Mouse (Mus musculus): ENCODE results near the gene Lcn8. TPM values are rescaled to one million over a fixed set of nuclear protein-coding genes. Genes with fewer than 3 reads are reported as not detected.

Lcn8 gene
- not detected in 2 replicates for polyA plus RNA-seq (2014; fragmentation: Nextera tagmentation; extraction: Ambion mirVana)

DNA sequence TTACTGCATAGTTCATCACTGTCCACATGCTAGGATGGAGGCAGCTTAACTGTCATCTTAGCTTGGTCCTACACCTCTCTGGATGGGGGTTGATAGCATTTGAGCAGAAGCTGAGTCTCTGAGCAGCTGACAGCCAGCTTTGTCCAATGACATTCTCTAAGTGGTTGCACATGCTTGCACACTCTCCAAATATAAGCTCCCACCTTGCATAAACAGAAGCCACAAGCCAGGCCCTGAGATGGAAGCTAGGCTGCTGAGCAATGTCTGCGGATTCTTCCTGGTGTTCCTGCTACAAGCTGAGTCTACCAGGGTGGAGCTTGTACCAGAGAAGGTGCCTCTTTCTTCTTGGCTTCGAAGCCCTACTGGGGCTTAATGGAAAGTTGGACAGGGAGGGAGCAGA is at the start of gene Lcn8:
TSS of gene Lcn8 (plus strand) at position 219 of the 400 bp plus-strand sequence.
- WGBS = 76% methylated on average over 2 of the region's 2 CpGs
- Histone ChIP-seq H3K27me3 (replicated peaks; ENCODE audit: control insufficient read depth, insufficient read depth, low read length) (no peaks in the 10 kb centered on the region), H3K27ac (ENCODE audit: low read depth, low read length) (no peak within 1 kb of the TSS), H3K4me3 (ENCODE audit: low read depth, low read length) (no peak within 1 kb of the TSS), H3K4me2 (ENCODE audit: low read length) (no peak within 1 kb of the TSS), H3K4me1 (ENCODE audit: control insufficient read depth, insufficient read depth, low read length) (no peaks in the 10 kb centered on the region), H3K9ac (ENCODE audit: low read length) (no peak within 1 kb of the TSS), H3K36me3 (ENCODE audit: control insufficient read depth, insufficient read depth, low read length) (no peaks in the 10 kb centered on the region), H3K9me3 (replicated peaks; ENCODE audit: control insufficient read depth, low read length) (no peaks in the 10 kb centered on the region)
- ATAC-seq (no peak), DNase-seq (ENCODE audit: low spot score) (no peak)

DNA sequence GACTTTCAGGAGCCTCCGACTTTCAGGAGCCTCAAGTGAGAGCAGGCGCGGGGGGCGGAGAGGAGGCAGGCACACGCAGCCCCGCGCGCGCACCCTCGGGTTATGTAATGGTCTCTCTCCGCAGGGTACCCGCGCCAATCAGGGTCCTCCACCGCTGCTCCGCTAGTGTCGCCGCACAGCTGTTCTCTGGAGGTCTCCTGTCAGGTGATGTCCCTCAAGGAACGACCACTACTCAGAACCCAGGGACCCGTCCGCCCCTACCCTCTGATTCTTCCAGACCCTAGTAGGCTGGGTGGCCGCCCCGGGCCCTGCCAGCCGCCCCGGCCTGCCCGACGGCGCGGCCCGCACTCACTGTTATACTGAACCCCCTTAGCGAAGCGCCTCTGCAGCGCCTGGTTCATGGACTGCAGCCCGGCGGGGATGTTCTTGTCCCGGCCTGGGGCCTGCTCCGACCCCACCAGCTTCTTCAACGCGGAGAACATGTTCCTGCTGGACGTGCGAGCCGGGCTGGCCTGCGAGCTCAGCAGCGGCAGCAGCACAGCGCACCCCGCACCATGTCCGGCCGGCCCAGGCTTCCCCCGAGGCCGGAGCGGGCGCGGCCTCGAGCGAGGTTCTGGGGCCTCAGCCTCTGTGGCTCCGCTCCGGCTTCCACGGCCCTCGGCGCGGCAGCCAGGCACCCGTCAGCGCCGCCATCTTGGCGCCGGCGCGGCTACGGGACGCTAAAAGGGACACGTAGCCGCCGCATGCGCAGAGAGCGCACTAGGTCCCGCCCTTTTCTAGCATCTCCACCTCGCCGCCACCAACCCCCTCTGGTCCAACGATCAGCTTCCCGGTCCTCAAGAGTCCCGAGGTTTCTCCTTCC is 44.9 kb upstream of the Lcn8 start, which contains the start of gene Rabl6:
TSS of gene Rabl6 (minus strand) at position 761 of the 862 bp plus-strand sequence.
- H3K9ac ChIP-seq (ENCODE audit: low read length) = peak within 1 kb of the TSS; percentile 96
- ATAC-seq (peak; percentile 95), DNase-seq (ENCODE audit: low spot score) (peak; percentile 95)
- no peaks in the 10 kb centered on the region for H3K9me3 ChIP-seq (replicated peaks; ENCODE audit: control insufficient read depth, low read length)
- under 1% methylated on average over 70 of the region's 80 CpGs for WGBS
- H3K36me3 ChIP-seq (ENCODE audit: control insufficient read depth, insufficient read depth, low read length) = peaks cover 4% of the 10 kb centered on the region; the same call in 1 of the 2 replicates
- peak within 1 kb of the TSS; percentile 86 for H3K27ac ChIP-seq (ENCODE audit: low read depth, low read length)
- no peaks in the 10 kb centered on the region for H3K27me3 ChIP-seq (replicated peaks; ENCODE audit: control insufficient read depth, insufficient read depth, low read length)
- peak within 1 kb of the TSS; percentile 100 for H3K4me3 ChIP-seq (ENCODE audit: low read depth, low read length)
- peaks cover 14% of the 10 kb centered on the region for H3K4me1 ChIP-seq (ENCODE audit: control insufficient read depth, insufficient read depth, low read length)
- H3K4me2 ChIP-seq (ENCODE audit: low read length) = peak within 1 kb of the TSS; percentile 60

DNA sequence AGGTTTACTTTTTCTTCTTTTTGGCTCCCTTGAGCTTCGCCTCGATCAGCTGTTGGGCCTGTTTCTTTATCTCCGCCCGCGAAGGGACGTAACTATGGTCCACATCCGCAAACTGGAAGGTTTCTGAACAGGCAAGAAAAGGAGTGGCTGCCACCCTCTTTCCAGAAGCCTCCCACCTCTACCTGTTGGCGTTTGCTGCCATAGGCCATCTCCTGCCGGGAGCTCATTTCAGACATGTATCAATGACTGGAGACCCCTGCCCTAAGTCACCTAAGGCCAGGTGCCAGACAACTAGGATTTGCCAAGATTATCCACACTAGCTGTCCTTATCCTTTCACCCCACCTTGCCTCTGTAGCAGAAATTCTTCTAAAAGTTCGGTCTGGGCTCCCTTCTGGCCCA is 44.2 kb upstream of the Lcn8 start:
- no peaks in the 10 kb centered on the region for H3K9me3 ChIP-seq (replicated peaks; ENCODE audit: control insufficient read depth, low read length)
- H3K4me2 ChIP-seq (ENCODE audit: low read length) = peak overlapping the region; percentile 60
- DNase-seq (ENCODE audit: low spot score) (no peak), ATAC-seq (no peak; the same call in 1 of the 2 replicates)
- no peaks in the 10 kb centered on the region for H3K27me3 ChIP-seq (replicated peaks; ENCODE audit: control insufficient read depth, insufficient read depth, low read length)
- WGBS = 79% methylated on average over 10 of the region's 10 CpGs
- peak overlapping the region; percentile 50; the same call in 1 of the 2 replicates for H3K27ac ChIP-seq (ENCODE audit: low read depth, low read length)
- H3K4me1 ChIP-seq (ENCODE audit: control insufficient read depth, insufficient read depth, low read length) = peaks cover 14% of the 10 kb centered on the region
- no peaks in the 10 kb centered on the region for H3K36me3 ChIP-seq (ENCODE audit: control insufficient read depth, insufficient read depth, low read length)
- H3K9ac ChIP-seq (ENCODE audit: low read length) = peak overlapping the region; percentile 96
- peak overlapping the region; percentile 100 for H3K4me3 ChIP-seq (ENCODE audit: low read depth, low read length)

DNA sequence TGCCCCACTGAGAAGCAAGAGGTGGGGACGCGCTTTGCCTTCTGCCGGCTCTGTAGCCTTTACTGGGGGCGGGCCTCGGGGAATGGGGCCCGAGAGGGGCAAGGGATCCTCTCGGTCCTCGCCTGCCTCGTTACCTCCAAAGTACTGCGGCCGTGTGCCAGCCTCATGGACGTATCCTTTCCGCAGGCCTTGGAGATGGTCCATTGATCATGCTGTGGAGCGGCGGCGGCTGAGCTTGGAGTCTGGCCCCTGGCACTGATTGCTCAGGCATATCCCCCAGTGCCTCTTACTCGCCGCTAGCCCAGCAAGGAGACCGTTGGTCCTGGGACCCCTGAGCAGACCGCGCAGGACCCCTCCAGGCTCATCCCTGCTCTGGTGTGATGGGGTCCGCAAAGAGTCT is 36.5 kb upstream of the Lcn8 start:
- H3K4me1 ChIP-seq (ENCODE audit: control insufficient read depth, insufficient read depth, low read length) = peaks cover 4% of the 10 kb centered on the region; the same call in 1 of the 2 replicates
- no peak overlapping the region for H3K9ac ChIP-seq (ENCODE audit: low read length)
- H3K9me3 ChIP-seq (replicated peaks; ENCODE audit: control insufficient read depth, low read length) = no peaks in the 10 kb centered on the region
- DNase-seq (ENCODE audit: low spot score) (no peak), ATAC-seq (no peak)
- peaks cover 29% of the 10 kb centered on the region for H3K27me3 ChIP-seq (replicated peaks; ENCODE audit: control insufficient read depth, insufficient read depth, low read length)
- no peak overlapping the region for H3K4me3 ChIP-seq (ENCODE audit: low read depth, low read length)
- H3K27ac ChIP-seq (ENCODE audit: low read depth, low read length) = no peak overlapping the region
- H3K4me2 ChIP-seq (ENCODE audit: low read length) = no peak overlapping the region
- 19% methylated on average over 20 of the region's 22 CpGs for WGBS
- H3K36me3 ChIP-seq (ENCODE audit: control insufficient read depth, insufficient read depth, low read length) = no peaks in the 10 kb centered on the region

DNA sequence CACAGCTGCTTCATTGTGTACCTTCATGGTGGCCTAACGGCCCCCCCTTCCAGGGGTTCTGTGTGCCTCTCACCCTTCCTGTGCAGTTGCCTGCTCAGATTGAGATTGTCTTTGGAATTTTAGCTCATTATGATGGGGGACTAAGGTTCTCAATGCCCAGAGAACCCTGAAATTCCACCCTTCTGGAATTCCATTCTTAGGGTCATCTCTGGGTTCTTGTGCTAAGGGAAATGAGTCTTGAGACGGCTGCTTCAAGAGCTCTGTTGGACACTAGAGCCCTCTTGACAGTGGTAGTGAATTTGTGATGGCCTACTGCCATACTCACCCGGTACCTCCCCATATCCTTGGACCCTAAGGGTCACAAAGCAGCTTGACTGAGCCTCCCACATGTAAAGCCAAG is 35.3 kb upstream of the Lcn8 start, which contains the start of gene Ccdc183:
TSS of gene Ccdc183 (minus strand) at position 101 of the 400 bp plus-strand sequence.
- 79% methylated on average over 3 of the region's 3 CpGs for WGBS

DNA sequence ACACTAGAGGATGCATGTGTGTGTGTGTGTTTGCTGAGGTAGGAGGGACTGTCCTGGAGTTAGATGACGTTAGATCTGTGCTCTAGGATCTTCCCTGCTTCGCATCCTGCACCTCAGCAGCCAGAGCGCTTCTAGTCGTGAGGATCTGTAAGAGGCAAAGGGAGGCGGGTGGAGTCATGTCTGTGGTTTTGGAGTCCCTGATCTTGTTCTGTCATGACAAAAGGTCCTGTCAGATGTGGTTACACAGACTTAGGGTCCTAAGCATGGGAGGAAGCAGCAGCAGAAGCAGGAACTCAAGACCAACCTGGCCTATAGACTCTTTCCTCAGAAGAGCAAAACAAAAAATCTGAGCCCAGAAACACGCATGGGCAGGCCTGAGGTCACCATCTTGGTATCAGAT is 32.5 kb upstream of the Lcn8 start:
- no peaks in the 10 kb centered on the region for H3K9me3 ChIP-seq (replicated peaks; ENCODE audit: control insufficient read depth, low read length)
- peaks cover 26% of the 10 kb centered on the region for H3K27me3 ChIP-seq (replicated peaks; ENCODE audit: control insufficient read depth, insufficient read depth, low read length)
- no peaks in the 10 kb centered on the region for H3K36me3 ChIP-seq (ENCODE audit: control insufficient read depth, insufficient read depth, low read length)
- no peak overlapping the region for H3K4me2 ChIP-seq (ENCODE audit: low read length)
- ATAC-seq (no peak), DNase-seq (ENCODE audit: low spot score) (no peak)
- H3K4me3 ChIP-seq (ENCODE audit: low read depth, low read length) = no peak overlapping the region
- WGBS = 84% methylated on average over 6 of the region's 6 CpGs
- no peak overlapping the region for H3K9ac ChIP-seq (ENCODE audit: low read length)
- no peak overlapping the region for H3K27ac ChIP-seq (ENCODE audit: low read depth, low read length)
- H3K4me1 ChIP-seq (ENCODE audit: control insufficient read depth, insufficient read depth, low read length) = peaks cover 7% of the 10 kb centered on the region; the same call in 1 of the 2 replicates

More for the DNA sequence above, 35.3 kb upstream of the Lcn8 start, which contains the start of gene Ccdc183:
- no peak for ATAC-seq
- no peak within 1 kb of the TSS for H3K4me2 ChIP-seq (ENCODE audit: low read length)
- H3K27me3 ChIP-seq (replicated peaks; ENCODE audit: control insufficient read depth, insufficient read depth, low read length) = peaks cover 29% of the 10 kb centered on the region
- H3K9ac ChIP-seq (ENCODE audit: low read length) = no peak within 1 kb of the TSS
- no peak for DNase-seq (ENCODE audit: low spot score)
- no peaks in the 10 kb centered on the region for H3K9me3 ChIP-seq (replicated peaks; ENCODE audit: control insufficient read depth, low read length)
- H3K4me3 ChIP-seq (ENCODE audit: low read depth, low read length) = no peak within 1 kb of the TSS
- no peaks in the 10 kb centered on the region for H3K36me3 ChIP-seq (ENCODE audit: control insufficient read depth, insufficient read depth, low read length)
- peaks cover 7% of the 10 kb centered on the region; the same call in 1 of the 2 replicates for H3K4me1 ChIP-seq (ENCODE audit: control insufficient read depth, insufficient read depth, low read length)
- no peak within 1 kb of the TSS for H3K27ac ChIP-seq (ENCODE audit: low read depth, low read length)

DNA sequence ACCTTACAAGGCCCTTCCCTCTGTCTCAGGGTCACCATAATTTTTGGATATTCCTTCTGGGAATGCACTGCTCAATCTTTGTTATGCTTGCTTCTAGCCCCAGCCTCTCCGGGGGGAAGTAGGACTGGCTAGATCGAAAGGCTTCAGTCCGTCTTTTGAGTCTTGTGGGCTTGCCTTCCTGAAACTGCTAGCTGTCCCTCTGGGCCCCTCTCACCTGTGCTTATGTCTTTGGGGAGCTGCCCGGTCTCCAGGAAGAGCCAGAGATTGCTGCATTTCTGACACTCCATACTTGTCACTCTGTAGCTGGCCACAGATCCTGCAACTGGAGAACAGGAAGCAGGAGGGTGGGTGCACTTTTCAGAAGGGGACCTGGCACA is 32.1 kb upstream of the Lcn8 start:
- H3K4me2 ChIP-seq (ENCODE audit: low read length) = peak overlapping the region; percentile 67; the same call in 1 of the 2 replicates
- H3K36me3 ChIP-seq (ENCODE audit: control insufficient read depth, insufficient read depth, low read length) = no peaks in the 10 kb centered on the region
- no peak overlapping the region for H3K27ac ChIP-seq (ENCODE audit: low read depth, low read length)
- WGBS = 85% methylated on average over 4 of the region's 4 CpGs
- H3K4me1 ChIP-seq (ENCODE audit: control insufficient read depth, insufficient read depth, low read length) = peaks cover 7% of the 10 kb centered on the region; the same call in 1 of the 2 replicates
- H3K9ac ChIP-seq (ENCODE audit: low read length) = peak overlapping the region; percentile 13; the same call in 1 of the 2 replicates
- no peak overlapping the region for H3K4me3 ChIP-seq (ENCODE audit: low read depth, low read length)
- H3K9me3 ChIP-seq (replicated peaks; ENCODE audit: control insufficient read depth, low read length) = no peaks in the 10 kb centered on the region
- H3K27me3 ChIP-seq (replicated peaks; ENCODE audit: control insufficient read depth, insufficient read depth, low read length) = peaks cover 22% of the 10 kb centered on the region
- DNase-seq (ENCODE audit: low spot score) = no peak
- 0 out of 2 replicates have a peak, but pooled peaks have one; percentile 3 for ATAC-seq

DNA sequence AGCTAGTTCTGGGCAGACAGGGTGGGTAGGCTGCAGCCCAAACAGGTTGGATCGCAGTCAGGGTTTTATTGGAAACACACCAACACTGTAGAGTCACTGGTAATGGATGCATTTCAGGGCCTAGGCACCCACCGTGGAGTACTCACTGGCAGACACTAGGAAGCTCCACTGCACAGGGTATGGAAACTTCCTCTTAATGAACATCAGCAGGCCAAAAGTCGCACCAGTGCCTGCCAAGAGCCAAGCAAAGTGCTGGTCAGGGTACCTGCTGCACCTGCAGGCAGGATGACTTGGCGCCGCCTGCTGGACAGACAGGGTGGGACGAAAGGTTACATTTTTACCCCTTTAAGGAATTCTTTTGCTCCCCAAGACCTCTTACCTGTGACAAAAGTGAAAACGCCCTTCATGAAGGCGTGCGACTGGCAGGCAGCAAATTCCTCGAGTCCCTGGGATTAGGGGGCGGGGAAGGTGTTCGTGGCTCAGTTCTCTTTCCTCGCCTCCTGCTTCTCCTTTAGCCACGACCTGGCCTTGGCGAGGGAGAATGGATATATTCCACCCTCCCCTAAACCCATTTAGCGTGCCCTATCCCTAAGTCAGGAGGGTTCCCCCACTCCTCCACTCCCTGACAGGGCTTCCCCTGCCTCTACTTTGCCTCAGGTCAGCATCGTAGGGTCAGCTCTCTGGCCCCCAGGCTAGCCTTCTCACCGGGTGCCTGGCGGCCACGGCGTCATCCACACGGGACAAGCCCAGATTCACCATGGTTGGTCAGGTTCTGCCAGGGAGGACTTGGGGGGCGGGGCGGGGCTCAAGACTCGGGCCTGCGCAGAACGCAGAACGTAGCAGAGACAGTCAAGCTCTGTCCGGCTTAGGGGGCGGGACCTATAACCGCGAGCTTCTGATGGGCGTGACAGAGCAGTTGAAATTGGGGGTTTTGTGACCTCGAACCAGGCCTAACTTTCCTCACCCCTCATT is 31.4 kb upstream of the Lcn8 start, which contains the start of gene Tmem141:
TSS of gene Tmem141 (minus strand) at position 777 of the 972 bp plus-strand sequence.
- DNase-seq (ENCODE audit: low spot score) (peak; percentile 82), ATAC-seq (peak; percentile 93)
- Histone ChIP-seq H3K27ac (ENCODE audit: low read depth, low read length) (no peak within 1 kb of the TSS), H3K36me3 (ENCODE audit: control insufficient read depth, insufficient read depth, low read length) (no peaks in the 10 kb centered on the region), H3K4me2 (ENCODE audit: low read length) (peak within 1 kb of the TSS; percentile 67), H3K4me3 (ENCODE audit: low read depth, low read length) (peak within 1 kb of the TSS; percentile 36), H3K4me1 (ENCODE audit: control insufficient read depth, insufficient read depth, low read length) (peaks cover 7% of the 10 kb centered on the region; the same call in 1 of the 2 replicates), H3K9me3 (replicated peaks; ENCODE audit: control insufficient read depth, low read length) (no peaks in the 10 kb centered on the region), H3K9ac (ENCODE audit: low read length) (peak within 1 kb of the TSS; percentile 67), H3K27me3 (replicated peaks; ENCODE audit: control insufficient read depth, insufficient read depth, low read length) (peaks cover 15% of the 10 kb centered on the region)
- WGBS = 5% methylated on average over 34 of the region's 34 CpGs
